Mouse (Mus musculus) cerebellum, adult 9-11 months (tissue): ENCODE results near the gene Sema5a.
A peak's percentile ranks its signal among the peaks of the same experiment; 100 is the strongest.

Experiments
- DNase-seq: peaks from one replicate; pipeline ENCODE4 v3.0.0; 2022

Sema5a gene

DNA sequence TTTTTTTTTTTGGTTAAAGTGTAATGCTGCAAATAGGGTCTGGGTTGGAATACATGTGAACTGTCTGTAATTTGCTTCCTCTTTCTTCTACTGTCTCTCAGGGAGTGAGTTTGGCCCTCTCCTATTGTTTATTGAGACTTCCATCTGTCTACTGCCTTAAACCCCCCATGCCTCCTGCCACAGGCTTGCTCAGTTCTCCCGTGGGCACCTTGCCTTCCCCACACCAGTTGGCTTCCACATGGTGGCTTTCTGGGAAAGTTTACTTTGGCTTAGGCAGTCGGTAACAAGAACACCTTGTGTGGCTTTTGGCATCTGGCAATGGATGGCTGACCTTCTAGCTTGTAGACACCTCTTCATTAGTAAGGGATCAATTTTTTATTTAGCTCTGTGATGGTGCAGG lies 10.2 kb downstream of the Sema5a start:
- no peak for DNase-seq

- no peak for DNase-seq
Observed at GRCm38 (mm10) chr15:32257340-32257739, 12.7 kb downstream of the Sema5a start.

- peak; percentile 76 for DNase-seq
Observed at GRCm38 (mm10) chr15:32257886-32258319, 13.3 kb downstream of the Sema5a start.

GRCm38 (mm10) chr15:32259362-32260096 lies 14.9 kb downstream of the Sema5a start:
- DNase-seq, result no peak

DNA sequence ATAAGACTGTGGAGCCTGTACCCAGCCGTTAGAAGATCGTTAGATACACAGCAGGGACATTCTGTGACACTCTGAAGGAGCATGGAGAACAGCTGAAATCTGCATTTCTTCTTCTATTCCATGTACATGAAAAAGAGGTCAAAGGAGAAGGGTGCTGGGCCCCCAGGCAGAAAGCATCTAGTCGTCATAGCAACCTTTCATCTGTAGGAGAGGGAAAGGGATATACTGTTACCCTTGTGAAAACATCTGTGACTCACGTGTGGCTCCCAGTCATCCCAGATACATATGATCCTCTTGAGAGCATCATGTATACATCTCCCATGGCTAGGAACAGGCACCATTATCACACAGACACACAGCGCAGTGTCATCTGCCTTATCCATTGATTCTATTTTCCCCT lies 16.3 kb downstream of the Sema5a start:
- no peak for DNase-seq

- DNase-seq, result no peak
Observed at GRCm38 (mm10) chr15:32263651-32264050, 19.0 kb downstream of the Sema5a start.

DNA sequence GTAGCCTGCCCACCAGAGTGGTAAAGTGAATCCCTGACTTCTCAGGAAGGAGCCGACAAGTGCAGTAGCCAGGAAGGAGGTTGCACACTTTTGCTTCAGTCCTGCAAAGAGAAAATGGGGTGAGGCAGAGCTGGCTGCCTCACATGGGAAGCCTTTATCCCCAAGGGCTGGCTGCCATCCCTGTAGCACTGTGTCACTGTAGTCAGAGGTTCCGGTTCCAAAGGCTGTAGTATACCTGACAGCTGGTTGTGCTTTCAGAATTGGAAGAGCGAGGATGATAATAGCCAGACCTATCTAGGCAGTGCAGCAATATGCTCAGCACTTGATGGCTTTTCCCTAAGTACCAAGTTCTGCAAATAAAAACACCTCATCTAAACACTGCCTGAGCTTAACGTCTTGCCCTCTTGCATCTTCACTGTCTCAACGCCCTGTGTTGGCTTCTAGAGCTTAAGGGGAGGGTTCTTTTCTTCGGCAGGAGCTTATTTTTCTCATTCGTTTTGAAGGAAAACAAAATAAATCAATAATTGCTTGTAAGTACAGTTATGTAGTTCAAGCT lies 20.3 kb downstream of the Sema5a start:
- no peak for DNase-seq

- peak; percentile 52 for DNase-seq
Observed at GRCm38 (mm10) chr15:32265378-32265934, 20.8 kb downstream of the Sema5a start.

- no peak for DNase-seq
Observed at GRCm38 (mm10) chr15:32266122-32266820, 21.7 kb downstream of the Sema5a start.

- no peak for DNase-seq
Observed at GRCm38 (mm10) chr15:32270106-32270505, 25.5 kb downstream of the Sema5a start.

DNA sequence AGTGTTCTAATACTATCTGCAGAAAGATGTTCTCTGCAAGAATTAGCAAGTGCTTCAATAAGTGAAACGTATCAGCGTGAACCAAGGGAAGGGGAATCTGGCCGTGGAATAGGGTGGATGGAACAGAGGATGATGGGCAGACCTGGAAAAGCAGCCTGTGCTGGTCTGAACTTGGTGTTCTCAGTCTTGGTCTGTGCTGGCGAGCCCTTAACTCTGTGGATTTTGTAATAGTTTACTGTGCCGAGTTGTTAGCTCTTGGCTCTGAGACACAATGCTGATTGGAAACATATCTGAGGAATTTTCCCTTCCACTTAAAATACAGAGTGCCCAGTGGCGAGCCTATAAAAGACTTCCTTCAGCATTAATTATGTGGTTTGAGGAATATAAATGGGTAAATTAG lies 29.3 kb downstream of the Sema5a start:
- DNase-seq, result no peak

DNA sequence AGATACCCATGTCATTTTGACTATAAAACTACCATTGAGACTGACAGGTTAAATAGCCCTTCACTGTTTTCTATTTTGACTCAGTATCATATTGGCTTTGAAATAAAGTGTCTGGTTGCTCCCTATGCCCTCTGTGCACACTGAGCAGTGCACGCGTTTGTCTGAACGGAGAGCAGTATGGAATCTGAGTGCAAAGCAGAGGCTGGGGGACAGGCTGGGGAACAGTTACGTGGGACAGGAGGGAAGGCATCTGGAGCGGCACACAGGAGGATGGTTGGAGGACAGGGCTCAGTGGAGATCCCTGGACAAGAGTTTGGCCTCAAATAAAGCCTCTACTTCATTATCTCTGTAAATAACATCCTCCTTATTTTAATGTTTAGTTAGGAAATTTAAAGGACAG lies 30.4 kb downstream of the Sema5a start:
- DNase-seq, result no peak

- DNase-seq, result no peak
Observed at GRCm38 (mm10) chr15:32278600-32278999, 34.0 kb downstream of the Sema5a start.

DNA sequence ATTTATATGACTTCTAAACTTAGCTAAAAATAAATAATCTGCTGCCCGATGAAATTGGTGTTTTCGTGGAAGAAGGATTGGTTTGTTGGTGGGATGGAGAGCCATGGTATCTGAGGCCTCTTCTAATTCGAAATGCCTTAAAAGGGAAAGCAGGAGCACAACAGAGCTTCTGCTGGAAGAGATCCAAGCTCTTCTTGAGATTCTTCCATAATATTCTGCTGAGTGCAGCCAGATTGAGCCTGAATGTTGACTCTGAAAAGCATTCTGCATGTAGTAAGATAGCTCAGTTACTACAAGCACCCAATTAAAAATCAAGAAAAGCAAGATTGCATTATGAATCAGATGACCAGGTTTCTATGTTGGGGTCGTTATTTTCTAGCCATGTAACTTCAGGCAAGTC lies 36.8 kb downstream of the Sema5a start:
- no peak for DNase-seq

DNA sequence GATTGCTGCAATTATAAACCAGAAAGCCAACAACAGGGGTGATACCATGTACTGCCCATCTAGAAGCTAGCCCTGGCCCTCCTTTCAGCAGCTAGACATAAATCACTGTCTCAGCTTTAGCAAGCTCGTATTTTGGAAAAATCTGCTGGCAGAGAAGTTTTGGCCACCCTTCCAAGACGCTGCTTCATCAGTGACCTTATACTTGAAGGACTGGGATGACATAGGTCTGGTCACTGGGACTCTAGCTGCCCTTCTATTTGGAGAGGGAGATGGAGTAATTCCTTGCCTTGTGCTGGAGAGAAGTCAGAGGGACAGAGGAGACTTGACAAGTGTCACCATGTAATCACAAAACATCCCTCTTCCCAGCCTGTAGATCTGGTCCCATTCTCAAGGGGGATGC lies 40.1 kb downstream of the Sema5a start:
- DNase-seq, result no peak

DNA sequence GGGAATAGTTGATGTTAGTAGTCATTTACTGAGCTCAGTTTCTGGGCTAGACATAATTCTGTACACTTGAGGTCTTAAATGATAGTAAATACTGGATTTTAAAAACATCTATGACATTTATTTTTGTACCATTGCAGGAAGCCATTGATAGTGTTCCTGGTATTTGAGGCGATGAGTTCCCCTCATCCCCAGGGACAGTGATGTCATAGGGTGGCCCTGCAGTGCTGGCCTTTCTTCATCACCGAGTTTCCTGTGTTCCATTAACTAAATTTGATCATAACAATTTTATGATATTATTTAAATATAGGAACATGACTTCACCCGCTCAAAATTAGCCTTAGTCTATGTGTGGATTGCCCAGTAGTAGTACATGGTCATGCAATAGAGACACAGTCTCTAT lies 41.7 kb downstream of the Sema5a start:
- DNase-seq, result no peak

DNA sequence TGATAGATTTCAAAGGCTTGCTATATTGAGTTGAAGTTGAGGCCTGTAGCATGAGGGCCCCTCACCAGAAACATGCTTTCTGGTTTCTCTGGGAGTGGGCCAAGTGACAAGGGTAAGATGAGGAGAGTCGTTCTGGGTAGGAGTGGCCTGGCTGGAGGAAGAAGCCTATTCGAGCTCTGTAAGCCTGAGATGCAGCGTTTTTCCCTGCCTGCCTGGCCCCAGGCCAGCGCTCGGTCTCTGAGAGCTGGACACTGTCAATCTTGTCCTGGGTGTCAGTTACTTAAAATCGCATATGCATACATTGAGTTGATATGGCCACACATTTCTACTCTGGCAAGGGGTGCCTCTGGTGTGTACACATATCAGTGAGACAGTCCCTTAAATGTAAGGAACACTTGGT lies 43.9 kb downstream of the Sema5a start:
- DNase-seq, result peak; percentile 13

GRCm38 (mm10) chr15:32291000-32291399 lies 46.4 kb downstream of the Sema5a start:
- no peak for DNase-seq

- no peak for DNase-seq
Observed at GRCm38 (mm10) chr15:32296523-32296922, 51.9 kb downstream of the Sema5a start.

DNA sequence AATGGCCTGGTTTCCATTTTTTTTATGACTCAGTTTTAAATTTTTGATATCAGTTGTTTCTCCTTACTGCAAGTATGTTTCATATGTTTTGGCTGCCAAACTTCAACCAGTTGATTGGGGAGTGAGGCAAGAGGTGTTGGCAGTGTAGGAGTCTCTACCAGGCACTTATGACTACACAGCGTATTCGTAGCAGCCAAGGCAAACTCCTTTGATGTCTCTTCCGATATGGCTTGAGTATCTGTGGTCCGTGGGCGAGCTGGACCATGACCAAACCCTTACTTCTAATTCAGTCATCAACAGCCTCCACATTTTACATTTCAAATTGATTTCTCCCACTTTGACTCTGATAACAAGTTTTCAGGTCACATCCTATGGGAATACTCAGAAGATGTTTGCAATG lies 52.7 kb downstream of the Sema5a start:
- DNase-seq, result no peak

DNA sequence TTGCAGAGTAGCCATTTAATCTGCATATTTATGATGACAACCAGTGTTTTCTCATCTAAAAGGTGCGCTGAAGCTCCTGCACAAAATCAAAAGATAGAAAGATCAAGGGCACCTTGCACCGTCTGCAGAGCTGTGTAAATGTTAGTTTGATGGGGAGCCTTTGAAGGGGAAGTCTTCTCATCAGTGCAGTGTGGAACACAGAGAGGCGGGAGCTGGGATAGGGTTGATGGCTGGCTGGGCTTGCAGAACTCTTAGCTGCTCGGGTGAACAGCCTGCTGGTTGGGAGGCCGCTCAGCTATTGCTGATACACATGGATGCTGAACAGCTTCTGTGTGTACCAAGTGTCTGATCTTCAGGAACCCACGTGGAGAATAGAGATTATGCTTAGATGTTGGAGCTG lies 53.9 kb downstream of the Sema5a start:
- DNase-seq, result no peak

DNA sequence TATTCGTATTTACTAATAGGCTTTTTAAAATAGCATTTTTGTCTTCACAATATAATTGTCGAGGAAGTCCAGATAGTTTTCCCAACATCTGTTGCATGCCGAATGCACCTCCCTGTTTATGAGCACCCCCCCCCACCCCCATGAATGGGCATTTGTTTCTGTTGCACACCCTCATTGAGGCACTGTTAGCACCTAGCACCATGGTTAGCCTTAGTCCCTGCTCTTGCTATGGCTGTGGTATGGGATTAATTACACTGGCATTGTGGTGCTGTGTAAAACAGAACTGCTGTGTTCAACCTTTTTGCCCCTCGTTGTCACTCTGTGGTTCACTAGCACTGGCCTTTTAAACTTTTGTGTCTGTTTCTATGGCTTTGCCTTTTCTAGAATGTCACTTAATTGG lies 56.4 kb downstream of the Sema5a start:
- no peak for DNase-seq

DNA sequence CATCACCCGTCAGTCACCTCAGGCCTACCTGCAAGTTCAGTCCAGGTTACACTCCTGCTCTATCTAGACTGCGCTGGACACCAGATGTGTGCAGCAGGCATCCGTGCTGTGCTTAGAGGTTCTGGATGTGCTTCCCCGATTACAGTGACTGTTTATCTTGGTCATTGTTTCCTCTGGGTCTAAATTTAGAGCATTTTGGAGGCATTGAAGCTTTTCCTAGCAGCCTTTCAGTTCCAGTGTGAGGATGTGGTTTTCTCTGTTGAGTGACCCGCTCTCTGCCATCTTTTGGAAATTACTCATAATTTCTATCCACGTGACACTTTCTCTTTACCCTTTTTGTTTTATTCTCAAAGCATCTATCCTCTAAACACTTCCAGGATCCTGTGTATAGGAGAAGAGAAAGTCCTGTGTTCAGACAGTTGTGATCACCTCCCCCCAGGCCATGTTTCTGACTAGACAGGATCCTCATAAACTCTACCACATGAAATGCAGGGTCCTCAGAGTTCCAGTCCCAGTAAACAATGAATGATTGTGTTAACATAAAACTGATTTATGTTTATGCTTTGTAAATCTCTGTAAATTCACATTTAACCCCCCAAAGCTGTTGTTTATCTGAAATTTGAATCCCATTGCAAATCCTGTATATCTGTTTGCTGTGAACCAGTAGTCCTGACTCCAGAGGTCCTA lies 62.1 kb downstream of the Sema5a start:
- no peak for DNase-seq
